Mouse (Mus musculus): ENCODE results near the gene Kctd17.

Kctd17 gene

GRCm38 (mm10) chr15:78414157-78414556 lies 14.2 kb upstream of the Kctd17 start:
- no peak for DNase-seq (ENCODE audit: low spot score)

GRCm38 (mm10) chr15:78416937-78417336 lies 11.4 kb upstream of the Kctd17 start:
- peak; percentile 89 for DNase-seq (ENCODE audit: low spot score)

GRCm38 (mm10) chr15:78420395-78420794 lies 8.0 kb upstream of the Kctd17 start:
- DNase-seq (ENCODE audit: low spot score) = no peak

- peak; percentile 79 for DNase-seq (ENCODE audit: low spot score)
Observed at GRCm38 (mm10) chr15:78422046-78422956, 6.1 kb upstream of the Kctd17 start.

GRCm38 (mm10) chr15:78424507-78424906 lies 3.9 kb upstream of the Kctd17 start:
- DNase-seq (ENCODE audit: low spot score) = peak; percentile 86

GRCm38 (mm10) chr15:78425230-78425629 lies 3.1 kb upstream of the Kctd17 start:
- DNase-seq (ENCODE audit: low spot score) = no peak

- no peak for DNase-seq (ENCODE audit: low spot score)
Observed at GRCm38 (mm10) chr15:78429139-78429459, 735 bp downstream of the Kctd17 start.

- DNase-seq (ENCODE audit: low spot score) = no peak
Observed at GRCm38 (mm10) chr15:78429871-78430622, 1.7 kb downstream of the Kctd17 start.

- DNase-seq (ENCODE audit: low spot score) = no peak
Observed at GRCm38 (mm10) chr15:78430874-78431273, 2.5 kb downstream of the Kctd17 start.

GRCm38 (mm10) chr15:78431541-78432121 lies 3.3 kb downstream of the Kctd17 start:
- DNase-seq (ENCODE audit: low spot score) = peak; percentile 88

GRCm38 (mm10) chr15:78434896-78435520 lies 6.6 kb downstream of the Kctd17 start:
- DNase-seq (ENCODE audit: low spot score) = no peak

GRCm38 (mm10) chr15:78435681-78436080 lies 7.3 kb downstream of the Kctd17 start:
- no peak for DNase-seq (ENCODE audit: low spot score)

GRCm38 (mm10) chr15:78436380-78437192 lies 8.2 kb downstream of the Kctd17 start:
- peak; percentile 76 for DNase-seq (ENCODE audit: low spot score)

- DNase-seq (ENCODE audit: low spot score) = no peak
Observed at GRCm38 (mm10) chr15:78437237-78438017, 9.1 kb downstream of the Kctd17 start.

- DNase-seq (ENCODE audit: low spot score) = no peak
Observed at GRCm38 (mm10) chr15:78438018-78438394, 9.6 kb downstream of the Kctd17 start.

GRCm38 (mm10) chr15:78438505-78438904 lies 10.1 kb downstream of the Kctd17 start:
- no peak for DNase-seq (ENCODE audit: low spot score)

GRCm38 (mm10) chr15:78438973-78439372 lies 10.6 kb downstream of the Kctd17 start:
- no peak for DNase-seq (ENCODE audit: low spot score)

- DNase-seq (ENCODE audit: low spot score) = no peak
Observed at GRCm38 (mm10) chr15:78442231-78442630, 13.9 kb downstream of the Kctd17 start.

GRCm38 (mm10) chr15:78443857-78444256 lies 15.5 kb downstream of the Kctd17 start:
- DNase-seq (ENCODE audit: low spot score) = no peak

GRCm38 (mm10) chr15:78447121-78447520 lies 18.8 kb downstream of the Kctd17 start:
- no peak for DNase-seq (ENCODE audit: low spot score)

Data from yolk sac, embryonic 10.5 days (tissue).